Mouse (Mus musculus): ENCODE results near the gene Scaf4.
A peak's percentile ranks its signal among the peaks of the same experiment; 100 is the strongest.
"Not testable (repeated sequence)": the region's sequence is repeated elsewhere in the genome, so short reads cannot be mapped to it uniquely, and the experiment has no call there.

Scaf4 gene

DNA sequence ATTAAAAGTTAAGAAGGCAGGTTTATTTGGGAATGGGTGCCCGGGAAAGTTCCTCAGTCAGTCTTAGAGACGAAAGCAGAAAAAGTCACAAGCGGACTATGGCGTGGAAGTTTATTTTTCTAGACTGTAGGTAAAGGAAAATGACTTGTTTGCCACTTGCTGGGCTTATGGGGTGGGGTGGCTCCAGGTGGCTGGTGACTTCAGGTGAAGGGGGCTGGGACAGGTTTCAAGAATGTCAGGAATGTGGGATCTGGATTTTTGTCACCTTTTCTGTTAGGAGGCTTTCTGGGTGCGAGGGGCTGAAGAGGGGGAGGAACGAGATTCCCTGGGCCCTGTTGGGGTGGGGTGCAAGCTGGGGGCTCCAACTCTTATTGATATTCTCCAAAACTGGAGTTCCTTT, 7.4 kb upstream of the Scaf4 start:
- no peak for DNase-seq (ENCODE audit: low spot score in 2 of 2)

DNA sequence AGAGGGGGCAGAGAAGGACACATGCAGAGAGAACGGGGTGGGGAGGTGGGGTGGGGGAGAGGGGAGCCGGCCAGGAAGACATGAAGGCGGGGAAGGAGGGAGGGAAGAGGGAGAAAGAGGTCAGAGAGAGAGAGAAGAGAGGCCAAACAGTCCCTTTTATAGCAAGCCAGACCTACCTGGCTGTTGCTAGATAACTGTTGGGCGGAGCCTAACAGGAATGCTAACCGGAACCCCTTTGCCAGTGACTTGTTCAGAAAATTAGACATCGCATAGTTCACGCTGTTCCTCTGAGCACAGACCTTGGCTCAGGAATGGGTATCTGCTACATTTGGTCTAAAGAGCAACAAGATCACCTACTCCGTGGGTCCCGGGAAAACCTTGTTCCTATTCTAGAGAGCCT, 6.7 kb upstream of the Scaf4 start:
- DNase-seq (ENCODE audit: low spot score in 2 of 2) = no peak

DNA sequence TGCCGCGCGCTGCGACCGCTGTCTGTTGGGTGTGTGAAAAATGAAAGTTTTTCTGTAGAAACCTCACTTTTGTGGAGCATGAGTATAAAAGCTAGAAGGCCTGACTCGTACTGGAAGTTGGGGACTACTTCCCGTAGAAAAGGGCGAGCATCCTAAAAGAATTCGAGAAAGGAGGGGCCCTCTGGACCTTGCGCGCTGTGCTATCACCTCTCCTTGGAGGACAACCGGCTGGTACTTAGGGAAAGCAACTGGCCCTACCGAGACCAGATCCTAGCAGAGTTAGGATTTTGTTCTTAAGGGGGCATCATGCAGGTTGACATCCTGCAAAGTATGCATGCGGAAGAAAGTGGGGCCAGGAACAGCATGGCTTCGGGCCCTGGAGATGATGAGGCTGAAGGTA, 613 bp upstream of the Scaf4 start:
- DNase-seq (ENCODE audit: low spot score in 2 of 2) = no peak

DNA sequence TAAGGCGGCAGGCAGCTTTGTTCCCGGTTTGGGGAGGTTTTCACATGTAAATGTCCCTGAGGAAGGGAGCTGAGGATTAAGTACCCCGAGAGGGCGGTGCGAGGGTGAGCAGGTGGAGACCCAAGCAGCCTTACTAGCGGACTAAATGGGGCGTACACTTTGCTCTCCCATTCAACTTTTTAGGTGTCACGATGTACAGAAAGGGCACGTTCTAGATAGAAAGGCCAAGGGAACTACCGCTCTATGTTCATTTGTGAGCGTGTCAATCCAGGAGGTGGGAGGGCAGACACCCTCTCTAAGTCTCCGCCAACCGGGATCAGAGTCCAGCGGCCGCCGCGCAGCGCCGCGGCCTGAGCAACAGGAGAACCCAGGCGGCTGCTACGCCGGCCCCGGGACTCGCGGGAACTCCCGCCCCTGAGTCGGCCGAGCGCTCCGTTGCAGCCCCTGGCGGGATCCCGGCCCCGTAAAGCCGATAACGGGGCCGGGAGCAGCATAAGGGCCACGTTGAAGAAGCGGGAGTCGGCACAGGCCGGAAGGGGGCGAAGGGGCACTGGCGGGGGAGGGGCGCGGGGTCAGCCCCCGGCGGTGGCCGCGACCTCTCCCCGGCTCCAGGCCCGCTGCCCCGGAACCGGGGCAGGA, 918 bp downstream of the Scaf4 start:
- peak in 1 of 2 experiments; percentile 39 for DNase-seq (ENCODE audit: low spot score in 2 of 2)

DNA sequence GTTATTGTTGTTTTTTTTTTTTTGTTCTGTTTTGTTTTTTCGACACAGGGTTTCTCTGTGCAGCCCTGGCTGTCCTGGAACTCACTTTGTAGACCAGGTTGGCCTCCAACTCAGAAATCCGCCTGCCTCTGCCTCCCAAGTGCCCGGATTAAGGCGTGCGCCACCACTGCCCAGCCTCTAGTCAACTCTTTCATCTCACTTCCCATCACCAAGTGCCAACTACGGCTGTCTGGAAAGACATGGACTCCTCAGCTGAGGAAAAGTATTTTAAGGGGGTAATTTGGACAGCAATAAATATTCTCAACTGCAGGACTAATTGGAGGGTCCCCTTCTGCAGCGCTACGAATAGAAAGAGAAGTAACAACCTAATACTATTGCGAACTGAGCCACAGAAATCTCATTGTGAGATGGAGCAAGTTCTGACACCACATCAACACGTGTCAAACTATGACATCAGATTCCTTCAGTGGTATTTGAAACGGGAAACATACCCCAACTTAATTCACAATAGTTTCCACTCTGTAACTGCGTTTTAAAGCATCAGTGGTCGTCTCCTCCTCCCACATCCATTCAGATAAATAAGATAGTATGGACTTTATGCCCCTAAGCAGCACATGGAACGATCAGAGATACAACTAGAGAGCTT, 1.6 kb downstream of the Scaf4 start:
- DNase-seq (ENCODE audit: low spot score in 2 of 2) = no peak

DNA sequence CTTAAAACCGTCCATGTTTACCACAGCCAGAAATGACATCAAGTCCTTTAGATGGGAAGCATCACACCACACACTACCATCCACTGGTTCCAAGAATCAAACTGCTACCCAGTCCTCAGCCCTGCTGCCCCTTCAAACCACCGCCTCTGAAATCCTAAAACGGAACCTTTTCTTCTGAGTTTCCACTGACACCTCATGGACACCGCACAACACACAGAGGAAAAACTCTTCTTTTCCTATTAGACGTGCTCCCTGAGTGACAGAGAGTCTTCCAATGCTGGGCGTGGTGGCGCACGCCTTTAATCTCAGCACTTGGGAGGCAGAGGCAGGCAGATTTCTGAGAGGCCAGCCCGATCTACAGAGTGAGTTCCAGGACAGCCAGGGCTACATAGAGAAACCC, 2.9 kb downstream of the Scaf4 start:
- no peak for DNase-seq (ENCODE audit: low spot score in 2 of 2)

DNA sequence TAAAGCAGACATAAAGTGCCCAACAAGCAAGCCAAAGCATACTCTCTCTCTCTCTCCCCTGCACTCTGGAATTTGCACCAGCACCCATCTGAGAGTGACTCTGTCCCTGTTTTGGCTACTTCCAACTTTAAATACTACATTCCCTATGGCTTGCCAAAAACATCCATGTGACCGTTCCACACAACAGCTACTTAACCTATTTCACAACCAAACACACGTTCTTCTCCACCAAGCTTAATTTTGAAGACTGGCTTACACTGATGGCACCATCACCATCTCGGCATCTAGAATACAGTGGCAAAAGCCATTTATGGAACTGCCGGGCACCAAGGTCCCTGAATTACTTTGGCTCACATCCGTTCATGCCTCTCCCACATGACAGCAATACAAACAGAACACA, 3.3 kb downstream of the Scaf4 start:
- DNase-seq (ENCODE audit: low spot score in 2 of 2) = no peak

DNA sequence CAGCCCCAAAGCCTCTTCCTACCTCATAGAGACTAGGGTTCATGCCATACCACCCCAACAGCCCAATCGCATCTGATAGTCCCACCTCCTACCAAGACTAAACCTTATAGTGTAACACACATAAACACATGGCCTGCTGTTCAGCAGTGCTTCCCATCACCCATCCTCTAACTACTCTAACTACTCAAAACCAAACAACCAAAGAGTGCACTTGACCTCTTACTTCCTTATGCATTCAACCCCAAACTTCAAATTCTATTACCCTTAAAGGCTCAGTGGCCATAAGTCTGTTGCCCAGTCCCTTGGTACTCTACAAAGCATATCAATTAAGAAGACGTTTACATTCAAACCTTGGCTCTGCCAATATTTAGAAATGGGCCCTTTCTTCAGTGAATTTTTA, 3.8 kb downstream of the Scaf4 start:
- DNase-seq (ENCODE audit: low spot score in 2 of 2) = no peak

DNA sequence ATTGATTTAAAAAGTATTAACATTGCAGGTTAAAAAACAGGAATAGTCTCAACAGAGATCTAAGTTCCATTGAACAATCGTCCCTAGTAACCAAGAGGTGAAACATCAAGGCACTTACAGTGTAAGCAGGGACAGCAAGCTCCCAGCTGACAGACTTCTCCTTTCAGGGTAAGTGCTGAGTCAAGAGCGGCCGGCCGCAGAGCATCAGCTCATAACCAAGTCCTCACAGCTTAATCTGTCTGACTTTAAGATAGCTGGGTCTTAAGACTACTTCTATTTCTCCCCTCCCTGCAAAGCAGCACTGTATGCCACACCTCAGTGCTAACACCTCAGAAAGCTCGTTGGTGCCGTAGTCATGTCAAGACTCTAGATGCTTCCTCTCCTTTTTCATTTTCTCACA, 5.2 kb downstream of the Scaf4 start:
- DNase-seq (ENCODE audit: low spot score in 2 of 2) = no peak

DNA sequence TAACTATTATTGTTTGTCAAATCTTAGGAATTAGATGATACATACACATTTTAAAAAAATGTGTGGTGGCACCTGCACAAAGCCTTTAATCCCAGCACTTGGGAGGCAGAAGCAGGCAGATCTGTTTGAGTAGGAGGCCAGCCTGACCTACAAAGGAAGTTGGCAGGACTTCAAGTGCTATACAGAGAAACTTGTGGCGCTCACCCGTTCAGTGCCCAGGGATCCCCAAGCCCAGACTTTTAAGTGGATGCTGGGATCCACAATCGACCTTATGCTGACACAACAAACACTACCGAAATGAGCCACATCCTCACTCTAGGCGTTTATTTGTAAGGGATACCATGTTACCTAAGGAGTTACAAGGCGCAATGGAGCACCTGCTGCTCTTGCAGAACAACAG, 8.8 kb downstream of the Scaf4 start:
- DNase-seq (ENCODE audit: low spot score in 2 of 2) = no peak

DNA sequence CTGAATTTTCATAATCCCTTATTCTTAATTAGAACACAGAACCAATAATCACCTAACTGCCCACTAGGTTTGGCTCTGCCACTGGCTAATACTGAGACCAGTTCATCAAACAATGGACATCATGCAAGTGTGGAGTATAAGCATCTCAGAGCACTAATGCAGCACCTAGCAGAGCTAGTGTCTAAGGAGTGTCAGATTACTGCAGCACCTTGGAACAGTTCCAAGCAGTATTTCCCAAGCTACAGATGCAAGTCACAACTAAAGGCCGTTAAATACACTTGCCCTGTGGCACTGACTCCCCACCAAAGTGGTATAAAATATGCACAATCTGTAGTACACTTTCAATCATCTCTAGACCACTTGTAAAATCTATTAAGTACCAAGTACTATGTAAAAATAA, 17.7 kb downstream of the Scaf4 start:
- no peak for DNase-seq (ENCODE audit: low spot score in 2 of 2)

DNA sequence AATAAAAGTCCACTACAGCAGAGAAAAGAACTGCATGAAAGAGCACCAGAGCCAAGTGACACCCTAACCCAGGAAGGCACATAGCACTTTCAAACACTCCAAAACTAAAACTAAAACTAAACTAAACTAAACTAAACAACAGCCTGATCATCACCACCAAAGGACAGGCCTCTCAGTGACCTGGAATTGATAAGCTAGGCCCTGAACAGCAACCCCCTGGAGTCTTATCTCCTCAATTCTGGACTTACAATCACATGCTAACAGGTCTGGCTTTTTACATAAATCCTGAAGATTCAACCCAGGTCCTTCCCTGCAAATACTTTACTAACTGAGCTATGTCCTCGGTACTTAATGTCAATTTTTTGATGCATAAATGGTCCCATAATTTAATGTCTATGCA, 19.2 kb downstream of the Scaf4 start:
- no peak for DNase-seq (ENCODE audit: low spot score in 2 of 2)

DNA sequence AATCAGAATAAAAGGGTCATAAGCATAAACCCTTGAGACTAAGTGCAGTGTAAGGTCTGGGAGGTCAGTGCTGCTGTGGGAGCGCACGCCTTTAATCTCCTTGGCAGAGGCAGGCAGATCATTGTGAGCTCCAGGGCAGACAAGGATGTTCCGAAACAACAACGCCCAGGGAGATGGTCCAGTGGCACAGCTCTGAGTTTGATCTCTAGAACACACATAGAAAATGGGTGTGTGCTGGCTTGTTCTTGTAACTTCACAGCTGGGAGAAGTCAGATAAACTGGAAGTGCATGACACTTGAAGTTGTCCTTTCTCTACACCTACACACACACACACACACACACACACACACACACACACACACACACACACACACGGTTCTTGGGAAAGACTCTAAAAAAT, 20.3 kb downstream of the Scaf4 start:
- no peak for DNase-seq (ENCODE audit: low spot score in 2 of 2)

DNA sequence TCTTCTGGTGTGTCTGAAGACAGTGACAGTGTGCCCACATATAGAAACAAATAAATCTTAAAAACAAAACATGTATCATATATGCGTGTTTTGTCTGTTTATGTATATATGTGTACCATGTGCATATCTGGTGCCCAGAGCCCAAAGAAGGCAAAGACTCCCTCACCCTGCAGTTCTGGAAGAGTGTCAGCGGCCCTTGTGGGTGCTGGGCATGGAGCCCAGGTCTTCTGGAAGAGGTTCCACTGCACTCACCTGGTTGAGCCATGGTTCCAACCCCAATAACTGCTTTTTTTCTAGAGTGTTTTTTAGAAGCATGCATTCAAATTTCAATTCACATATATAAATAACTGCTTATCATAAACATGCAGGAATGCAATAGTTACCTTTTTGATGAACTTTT, 22.5 kb downstream of the Scaf4 start:
- DNase-seq (ENCODE audit: low spot score in 2 of 2) = no peak

DNA sequence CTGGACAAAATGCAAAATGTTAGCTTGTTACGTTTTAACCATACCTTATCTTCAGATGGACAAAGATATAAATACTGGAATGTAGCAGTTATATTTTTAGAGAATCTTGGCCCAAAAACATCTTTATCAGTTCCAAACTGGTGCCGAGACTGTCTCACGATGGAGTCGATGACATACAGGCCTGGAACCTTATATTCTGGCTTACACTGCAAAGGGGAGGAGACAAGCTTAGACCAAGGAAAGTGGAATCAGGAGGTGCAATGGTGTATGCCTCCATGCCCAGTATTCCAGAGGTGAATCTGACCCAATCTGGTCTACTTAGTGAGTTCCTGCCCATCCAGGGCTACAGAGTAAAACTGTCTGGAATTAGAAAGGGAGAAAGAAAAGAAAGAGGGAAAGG, 24.2 kb downstream of the Scaf4 start:
- no peak for DNase-seq (ENCODE audit: low spot score in 2 of 2)

DNA sequence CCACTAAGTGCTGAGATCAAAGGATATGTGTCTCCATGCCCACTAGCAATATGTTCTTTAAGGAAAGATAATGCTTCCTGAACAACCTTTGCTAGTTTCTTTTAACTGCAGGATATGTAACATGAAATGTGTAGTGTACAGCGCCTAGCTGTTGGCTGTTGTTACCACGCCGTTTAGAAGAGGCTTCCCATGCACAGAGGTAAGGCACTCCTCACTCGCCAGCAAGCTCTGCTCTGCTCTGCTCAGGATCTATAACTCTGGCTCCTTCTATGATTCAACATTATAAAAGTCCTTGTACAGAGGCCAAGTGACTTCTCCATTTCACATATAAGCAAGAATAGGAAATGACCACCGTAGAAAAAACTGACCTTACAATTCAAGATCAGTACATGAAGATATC, 24.7 kb downstream of the Scaf4 start:
- no peak for DNase-seq (ENCODE audit: low spot score in 2 of 2)

DNA sequence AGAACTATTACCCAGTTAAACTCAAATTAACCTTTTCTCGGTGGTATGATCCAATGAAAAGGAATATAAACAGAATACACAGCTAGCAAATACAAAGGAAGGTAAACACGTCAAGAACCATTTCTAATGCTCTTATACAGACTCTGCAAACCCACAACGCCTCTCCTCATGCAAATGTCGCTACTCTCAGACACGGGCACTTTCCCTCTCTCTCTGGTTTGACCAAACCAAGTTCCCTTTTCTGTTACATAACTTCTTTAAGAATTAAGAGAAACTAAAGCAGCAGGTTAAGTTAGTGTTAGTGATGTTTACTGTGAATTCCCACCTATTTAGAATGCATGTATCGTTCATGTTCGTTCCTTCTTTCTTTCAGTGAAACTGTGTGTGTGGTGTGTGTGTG, 25.4 kb downstream of the Scaf4 start:
- DNase-seq (ENCODE audit: low spot score in 2 of 2) = no peak

DNA sequence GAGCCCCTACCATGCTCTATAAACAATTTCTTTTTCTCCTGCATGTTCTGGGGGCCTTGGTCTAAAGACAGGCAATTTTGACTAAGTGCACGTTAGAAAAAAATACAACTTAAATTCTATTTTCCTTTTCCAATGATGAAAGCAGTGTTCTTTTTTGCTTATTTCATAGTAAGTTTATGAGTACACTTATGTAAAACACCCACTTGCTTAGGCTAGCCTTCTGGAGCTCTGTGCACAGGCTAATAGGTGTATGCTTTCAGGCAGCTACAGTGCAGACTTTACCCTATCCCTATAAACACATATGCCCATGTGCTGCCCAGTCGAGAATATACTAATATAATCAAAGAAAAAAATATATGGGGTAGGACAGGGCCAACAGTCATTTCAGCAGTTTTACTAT, 31.8 kb downstream of the Scaf4 start:
- no peak for DNase-seq (ENCODE audit: low spot score in 2 of 2)

DNA sequence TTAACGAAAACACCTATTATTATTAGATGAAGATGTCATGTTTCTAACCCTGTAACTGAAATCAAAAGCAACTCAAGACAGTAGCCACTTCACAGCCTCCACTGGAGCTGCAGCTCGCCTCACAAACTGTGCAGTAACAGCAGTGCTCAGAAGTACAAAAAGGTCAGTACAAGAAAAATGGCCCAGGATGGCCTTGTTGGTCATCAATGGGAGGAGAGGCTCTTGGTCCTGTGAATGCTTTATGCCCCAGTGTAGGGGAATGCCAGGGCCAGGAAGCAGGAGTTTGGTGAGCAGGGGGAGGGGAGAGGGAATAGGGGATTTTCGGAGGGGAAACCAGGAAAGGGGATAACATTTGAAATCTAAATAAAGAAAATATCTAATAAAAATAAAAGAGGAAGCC, 33.0 kb downstream of the Scaf4 start:
- DNase-seq (ENCODE audit: low spot score in 2 of 2) = not testable (repeated sequence)

DNA sequence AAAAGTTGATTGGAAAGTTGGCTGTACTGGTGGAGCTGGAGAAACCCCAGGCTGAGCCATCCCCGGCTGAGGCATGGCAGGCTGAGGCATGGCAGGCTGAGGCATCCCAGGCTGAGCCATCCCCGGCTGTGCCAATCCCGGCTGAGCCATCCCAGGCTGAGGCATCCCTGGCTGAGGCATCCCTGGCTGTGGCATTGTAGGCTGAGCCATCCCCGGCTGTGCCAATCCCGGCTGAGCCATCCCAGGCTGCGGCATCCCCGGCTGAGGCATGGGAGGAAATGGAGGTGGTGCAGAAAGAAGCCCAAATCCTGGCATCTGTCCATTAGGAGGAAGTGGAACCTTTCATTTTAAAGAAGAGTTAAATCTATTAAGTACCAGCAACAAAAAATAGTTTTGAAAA, 34.2 kb downstream of the Scaf4 start:
- DNase-seq (ENCODE audit: low spot score in 2 of 2) = no peak

DNA sequence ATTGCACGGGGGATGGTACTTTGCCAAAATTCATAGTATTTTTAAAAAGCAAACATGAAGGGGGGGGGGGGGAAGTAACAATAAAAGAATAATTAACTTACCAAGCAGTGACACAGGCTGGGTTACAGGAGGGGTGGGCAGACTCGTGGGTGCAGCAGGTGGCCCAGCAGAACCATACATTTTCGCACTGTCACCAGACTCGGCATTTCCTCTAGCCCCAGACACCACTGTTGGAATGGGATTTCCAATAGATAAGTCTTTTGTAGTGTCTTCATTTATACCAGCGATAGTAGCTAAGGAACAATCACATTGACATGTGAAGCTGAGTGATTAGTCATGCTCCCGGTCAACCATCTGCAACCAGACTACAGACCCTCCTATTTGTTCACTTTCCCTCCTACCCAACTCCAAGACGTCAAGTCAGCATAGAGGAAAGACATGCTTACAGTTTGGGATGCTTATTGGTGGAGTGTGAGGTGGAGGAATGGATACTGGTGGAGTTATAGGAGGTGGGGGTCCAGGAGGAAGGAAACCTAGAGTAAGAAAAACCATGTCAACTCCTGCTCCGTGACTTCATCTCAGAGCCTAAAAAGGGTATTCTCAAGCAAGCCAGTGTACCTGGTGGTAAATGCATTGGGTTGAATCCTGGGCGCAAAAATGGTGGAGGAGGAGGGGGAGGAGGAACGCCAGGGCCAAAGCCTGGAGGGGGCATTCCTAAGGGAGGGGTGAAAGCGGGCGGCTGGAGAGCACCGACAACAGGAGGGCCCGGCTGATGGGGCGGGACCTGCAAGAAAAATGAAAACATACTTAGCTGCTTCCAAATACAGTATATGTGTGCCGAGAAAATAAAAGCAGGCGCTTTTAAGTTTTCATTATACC, 41.6 kb downstream of the Scaf4 start:
- no peak for DNase-seq (ENCODE audit: low spot score in 2 of 2)

DNA sequence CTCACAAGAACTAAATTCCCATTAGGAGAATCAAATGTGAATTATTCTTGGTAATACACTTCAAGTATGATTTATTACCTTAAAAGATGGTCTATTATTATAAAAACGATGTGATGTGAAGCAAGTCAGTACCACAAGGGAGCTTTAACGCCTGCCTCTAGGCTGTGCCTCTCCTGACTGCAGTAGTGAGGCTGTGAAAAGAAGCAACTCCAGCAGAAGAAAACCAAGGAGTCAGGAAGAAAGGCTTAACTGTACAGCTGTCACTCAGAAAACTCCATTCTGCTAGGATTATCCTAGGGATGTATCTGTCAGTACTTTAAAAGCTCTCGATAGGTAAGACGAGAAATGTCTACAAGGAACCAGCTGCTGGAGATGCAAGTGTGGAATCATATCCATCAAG, 42.4 kb downstream of the Scaf4 start:
- DNase-seq (ENCODE audit: low spot score in 2 of 2) = no peak

DNA sequence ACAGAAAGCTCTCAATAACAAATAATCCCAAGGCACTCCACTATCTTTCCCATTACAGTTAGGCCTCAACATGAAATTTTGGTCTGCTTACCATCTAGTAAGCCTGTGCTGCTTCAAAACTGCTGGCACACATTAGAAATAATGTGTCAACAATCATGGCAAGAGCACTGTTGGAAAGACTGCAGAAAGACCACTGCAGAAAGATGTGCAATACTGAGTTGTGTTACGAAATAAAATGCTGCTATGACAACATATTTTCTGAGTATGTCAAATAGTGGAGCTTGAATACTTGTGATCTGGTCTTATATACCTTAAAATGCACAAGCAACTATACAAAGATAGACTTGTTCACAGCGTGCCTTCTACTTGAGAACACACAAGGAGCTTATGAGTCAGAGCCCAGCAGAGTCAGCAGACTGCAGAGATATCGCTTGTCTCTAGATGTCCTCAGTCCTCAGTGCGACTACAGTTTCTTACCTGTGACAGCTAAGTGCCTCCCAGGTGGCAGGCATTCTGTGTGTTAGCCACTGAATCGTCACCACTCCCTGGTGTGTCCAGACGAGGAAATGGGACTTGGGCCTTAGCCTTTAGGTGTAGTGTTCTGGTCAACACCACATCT, 45.1 kb downstream of the Scaf4 start:
- DNase-seq (ENCODE audit: low spot score in 2 of 2) = no peak

Measured in urinary bladder, postnatal 36 days (tissue).